Comparison of ENCODE assay signal across 23 mouse cellular contexts in the genomic region with DNA sequence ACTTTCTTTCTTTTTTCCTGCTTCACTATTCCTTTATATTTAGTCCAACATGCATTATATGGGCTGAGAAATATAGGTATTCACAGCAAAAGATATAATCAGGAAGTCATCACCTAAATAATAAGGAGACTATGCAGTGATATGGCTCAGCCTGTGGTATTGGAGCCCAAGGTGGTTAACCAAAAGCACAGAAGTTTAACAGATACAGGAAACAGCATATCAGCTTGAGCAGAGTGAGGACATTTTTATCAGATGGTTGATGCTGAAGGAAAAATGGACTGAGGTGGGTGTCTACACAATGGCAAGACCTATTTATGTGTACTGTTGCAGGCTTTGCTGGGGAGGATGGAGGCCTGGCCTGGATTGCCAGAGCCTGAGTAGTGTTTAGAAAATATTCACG. TPM values are rescaled to one million over a fixed set of nuclear protein-coding genes. Genes with fewer than 3 reads are reported as not detected.
"Had no signal": no experiment of that assay in that cellular context is flagged by ENCODE, and none has a peak within 500 bp of the region (broad histone marks: within the 10 kb centered on the region; RNA-seq: fewer than 3 reads in every experiment).

No protein-coding gene starts in this region.

- H3K27ac ChIP-seq: lung, embryonic 15.5 days; macrophage; midbrain, embryonic 13.5 days; midbrain, embryonic 15.5 days; neural tube, embryonic 13.5 days; neural tube, embryonic 15.5 days; stomach, embryonic 15.5 days had no signal

- DNase-seq: lung, adult 2 months; lung, postnatal 14 days; lung, postnatal 36 days; retina, postnatal 1 day; right cerebral cortex, adult 18-20 months; right cerebral cortex, postnatal 25 days; right cerebral cortex, postnatal 4 days; spleen, adult 18-20 months; thymus, adult 18-20 months; thymus, postnatal 14 days; thymus, postnatal 36 days had no signal

- H3K9me3 ChIP-seq: lung, embryonic 15.5 days; megakaryocyte, embryonic 14.5 days; midbrain, embryonic 13.5 days; midbrain, embryonic 15.5 days; neural tube, embryonic 13.5 days; neural tube, embryonic 15.5 days; stomach, embryonic 15.5 days had no signal

- H3K4me2 ChIP-seq: lung, embryonic 15.5 days; midbrain, embryonic 11.5 days; midbrain, embryonic 13.5 days; midbrain, embryonic 15.5 days; neural tube, embryonic 13.5 days; neural tube, embryonic 15.5 days; stomach, embryonic 15.5 days had no signal

- H3K36me3 ChIP-seq: lung, embryonic 15.5 days; midbrain, embryonic 13.5 days; midbrain, embryonic 15.5 days; neural tube, embryonic 13.5 days; neural tube, embryonic 15.5 days; stomach, embryonic 15.5 days had no signal

- H3K9ac ChIP-seq: lung, embryonic 15.5 days; midbrain, embryonic 13.5 days; midbrain, embryonic 15.5 days; neural tube, embryonic 13.5 days; neural tube, embryonic 15.5 days; stomach, embryonic 15.5 days had no signal

- ATAC-seq: lung, postnatal 0 days; midbrain, embryonic 13.5 days; midbrain, embryonic 15.5 days had no signal

- H3K4me3 ChIP-seq: lung, embryonic 15.5 days; megakaryocyte, embryonic 14.5 days; midbrain, embryonic 13.5 days; midbrain, embryonic 15.5 days; myocyte; neural tube, embryonic 13.5 days; neural tube, embryonic 15.5 days; stomach, embryonic 15.5 days had no signal

- H3K27me3 ChIP-seq: lung, embryonic 15.5 days; megakaryocyte, embryonic 14.5 days; midbrain, embryonic 13.5 days; midbrain, embryonic 15.5 days; neural tube, embryonic 13.5 days; neural tube, embryonic 15.5 days; stomach, embryonic 15.5 days had no signal

- H3K4me1 ChIP-seq: lung, embryonic 15.5 days; megakaryocyte, embryonic 14.5 days; midbrain, embryonic 13.5 days; midbrain, embryonic 15.5 days; neural tube, embryonic 13.5 days; neural tube, embryonic 15.5 days; stomach, embryonic 15.5 days had no signal

RNA-seq across cellular contexts. Expression of gene Mab21l2, which starts 58.4 kb away (rescaled TPM):
- total RNA-seq: megakaryocyte progenitor cell, adult 5-6 weeks had no signal
- polyA plus RNA-seq: lung, postnatal 0 days; macrophage; myocyte had no signal
